Mouse (Mus musculus) CH12F3 (cell line): ENCODE results near the gene Zfp609.
"Not testable (repeated sequence)": the region's sequence is repeated elsewhere in the genome, so short reads cannot be mapped to it uniquely, and the experiment has no call there.

Experiments
- in situ Hi-C: fragments of 300-500 bp; cut with MboI; formaldehyde crosslinking; loops from 2 replicates; pipeline ENCODE4 v1.14.3; 2020; ENCODE audit warnings: low sequenced_read_pairs

The Zfp609 gene

GRCm38 (mm10) chr9:65679181-65679761 lies 148.1 kb downstream of the Zfp609 start:
- in situ Hi-C loops: no loop called here

- in situ Hi-C loops: no loop called here
These were observed 150.3 kb downstream of the Zfp609 start for GRCm38 (mm10) chr9:65677119-65677462.

- in situ Hi-C loops: no loop called here
These were observed 150.8 kb downstream of the Zfp609 start for GRCm38 (mm10) chr9:65676358-65677118.

GRCm38 (mm10) chr9:65675461-65676357 lies 151.7 kb downstream of the Zfp609 start:
- in situ Hi-C loops: no loop called here

- in situ Hi-C loops: no loop called here
These were observed 154.4 kb downstream of the Zfp609 start for GRCm38 (mm10) chr9:65672996-65673395.

- in situ Hi-C loops: no loop called here
These were observed 155.9 kb downstream of the Zfp609 start for GRCm38 (mm10) chr9:65671431-65671931.

- in situ Hi-C loops: no loop called here
These were observed 159.7 kb downstream of the Zfp609 start, which contains the start of gene Oaz2 for GRCm38 (mm10) chr9:65667701-65668100. Gene Oaz2 (plus strand): TSS chr9:65668001.

- in situ Hi-C loops: no loop called here
These were observed 161.3 kb downstream of the Zfp609 start for GRCm38 (mm10) chr9:65666042-65666441.

- in situ Hi-C loops: loop anchor here (5.0 kb wide), 1 partner anchor 57 kb away; no protein-coding TSS in a partner anchor
These were observed 163.2 kb downstream of the Zfp609 start for GRCm38 (mm10) chr9:65664163-65664562.

- in situ Hi-C loops: loop anchor here (5.0 kb wide), 1 partner anchor 54 kb away; no protein-coding TSS in a partner anchor
These were observed 165.9 kb downstream of the Zfp609 start for GRCm38 (mm10) chr9:65661493-65661892.

- in situ Hi-C loops: loop anchor here (5.0 kb wide), 1 partner anchor 54 kb away; no protein-coding TSS in a partner anchor
These were observed 166.3 kb downstream of the Zfp609 start for GRCm38 (mm10) chr9:65661029-65661428.

- in situ Hi-C loops: no loop called here
These were observed 170.1 kb downstream of the Zfp609 start for GRCm38 (mm10) chr9:65657218-65657617.

- in situ Hi-C loops: no loop called here
These were observed 171.8 kb downstream of the Zfp609 start for GRCm38 (mm10) chr9:65655540-65655939.

GRCm38 (mm10) chr9:65654700-65655237 lies 172.6 kb downstream of the Zfp609 start:
- in situ Hi-C loops: no loop called here

- in situ Hi-C loops: no loop called here
These were observed 173.6 kb downstream of the Zfp609 start for GRCm38 (mm10) chr9:65653741-65654140.

- in situ Hi-C loops: not testable (repeated sequence)
These were observed 175.4 kb downstream of the Zfp609 start for GRCm38 (mm10) chr9:65651957-65652356.

- in situ Hi-C loops: no loop called here
These were observed 177.4 kb downstream of the Zfp609 start for GRCm38 (mm10) chr9:65649997-65650396.

- in situ Hi-C loops: no loop called here
These were observed 178.6 kb downstream of the Zfp609 start for GRCm38 (mm10) chr9:65648730-65649129.

GRCm38 (mm10) chr9:65646782-65647181 lies 180.6 kb downstream of the Zfp609 start:
- in situ Hi-C loops: no loop called here

GRCm38 (mm10) chr9:65645984-65646383 lies 181.4 kb downstream of the Zfp609 start:
- in situ Hi-C loops: no loop called here

GRCm38 (mm10) chr9:65644960-65645359 lies 182.4 kb downstream of the Zfp609 start:
- in situ Hi-C loops: no loop called here
